Mouse (Mus musculus) ES-E14 (cell line): ENCODE data around the gene Skida1.

Experiments
- CHD2 ChIP-seq: IDR thresholded peaks from 2 replicates; pipeline ENCODE4 v1.6.1; 2014; ENCODE audit warnings: mild to moderate bottlenecking, low read depth, low read length, inconsistent platforms
- HCFC1 ChIP-seq: IDR thresholded peaks from 2 replicates; pipeline ENCODE4 v1.6.1; 2012; ENCODE audit warnings: low read length, inconsistent platforms, borderline replicate concordance; ENCODE audit not compliant: insufficient read depth
- MAFK ChIP-seq: IDR thresholded peaks from 2 replicates; pipeline ENCODE4 v1.6.1; 2014; ENCODE audit warnings: mild to moderate bottlenecking, low read depth, low read length, inconsistent platforms; ENCODE audit not compliant: insufficient read depth
- ZNF384 ChIP-seq: IDR thresholded peaks from 2 replicates; pipeline ENCODE4 v1.6.1; 2012; ENCODE audit warnings: low read depth, low read length, inconsistent platforms

DNA sequence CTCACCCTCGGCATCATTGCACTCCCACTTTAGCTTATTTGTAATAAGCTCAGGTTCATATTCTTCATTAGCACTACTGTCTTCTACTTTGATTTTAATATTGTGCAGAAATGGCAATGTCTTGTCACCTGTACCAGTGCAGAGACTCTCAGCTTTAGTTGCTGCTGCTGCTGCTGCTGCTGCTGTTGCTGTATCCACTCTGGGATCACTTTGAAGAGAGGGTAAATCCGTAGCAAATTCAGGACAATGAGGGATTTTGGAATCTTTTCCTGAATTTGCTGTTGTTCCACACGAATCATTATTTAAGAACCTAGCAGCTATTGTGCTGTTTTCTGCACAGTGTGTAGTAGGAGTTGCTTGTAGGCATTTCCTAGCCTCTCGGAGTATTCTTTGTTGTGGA lies 2.7 kb downstream of the Skida1 start:
- TF ChIP-seq HCFC1, result no peak
- TF ChIP-seq MAFK, result no peak
- no peak for TF ChIP-seq CHD2
- no peak for TF ChIP-seq ZNF384
